Mouse (Mus musculus) megakaryocyte, embryonic 14.5 days (primary cell): ENCODE data around the gene Rsl1d1.

Experiments
- FLI1 ChIP-seq: IDR thresholded peaks from 2 replicates; pipeline ENCODE4 v1.6.1; 2012; ENCODE audit warnings: low read length, inconsistent platforms, mixed read lengths
- GATA1 ChIP-seq: IDR thresholded peaks from 3 replicates; pipeline ENCODE4 v1.6.1; 2012; ENCODE audit warnings: mixed read lengths, low read length, inconsistent platforms, borderline replicate concordance

DNA sequence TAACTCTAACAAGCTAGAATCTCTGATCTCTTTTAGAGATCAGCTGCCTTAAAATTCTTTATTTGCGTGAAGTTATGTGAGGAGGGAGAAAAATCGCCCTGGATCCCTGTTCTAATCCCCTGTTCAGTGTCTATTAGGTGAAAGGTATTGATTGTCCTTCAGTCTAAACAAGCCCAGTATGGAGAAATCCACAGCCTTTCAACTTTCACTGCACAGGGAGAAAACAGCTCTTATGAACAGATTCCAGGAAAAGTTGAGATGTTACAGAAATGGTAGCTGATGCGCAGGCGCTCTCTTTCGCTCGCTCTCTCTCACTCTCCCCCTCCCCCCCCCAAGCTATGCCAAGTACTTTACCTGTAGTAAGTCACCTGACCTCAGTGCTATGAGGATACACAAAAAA lies 31.5 kb downstream of the Rsl1d1 start:
- TF ChIP-seq GATA1 = no peak
- no peak for TF ChIP-seq FLI1
